Mouse (Mus musculus) liver, embryonic 14.5 days (tissue): ENCODE measurements around the gene Washc4. TPM values are rescaled to one million over a fixed set of nuclear protein-coding genes. Genes with fewer than 3 reads are reported as not detected.

Experiments used
- ATAC-seq: fragments of 200-750 bp; cut with Nextera tagmentation; 2 replicates; pipeline ENCODE4 v1.8.0; 2017; ENCODE audit warnings: moderate number of reproducible peaks, mild to moderate bottlenecking, moderate library complexity; ENCODE audit not compliant: insufficient read depth
- DNase-seq, 3 experiments: peaks; one replicate each; pipeline ENCODE4 v3.0.0-alpha.2; 2012 to 2013; ENCODE audit warnings: low read depth in 3 of 3, low spot score in 3 of 3
- H3K27ac ChIP-seq: fragments of 300-500 bp; sonication (generic); 2 replicates; pipeline ENCODE4 v1.5.1; 2014; ENCODE audit warnings: moderate library complexity, mild to moderate bottlenecking, control low read depth, inconsistent platforms
- H3K27me3 ChIP-seq: fragments of 300-500 bp; sonication (generic); 2 replicates; pipeline ENCODE4 v1.6.1; 2014; ENCODE audit warnings: mild to moderate bottlenecking, low read length, moderate library complexity; ENCODE audit not compliant: control insufficient read depth, insufficient read depth
- H3K36me3 ChIP-seq: fragments of 300-500 bp; sonication (generic); replicated peaks from 2 replicates; pipeline ENCODE4 v1.6.1; 2014; ENCODE audit warnings: low read depth; ENCODE audit not compliant: control insufficient read depth, insufficient read depth
- H3K4me1 ChIP-seq, 2 experiments: fragments of 200-500 bp in 1 of 2; fragments of 300-500 bp in 1 of 2; sonication (generic) in 1 of 2; replicated peaks; 2 replicates each; pipeline ENCODE4 v1.6.1; 2012 to 2014; ENCODE audit warnings: antibody characterized with exemption in 1 of 2, inconsistent platforms in 1 of 2, low read length in 1 of 2; ENCODE audit not compliant: control insufficient read depth in 2 of 2, insufficient read depth in 2 of 2
- H3K4me2 ChIP-seq: fragments of 300-500 bp; sonication (generic); 2 replicates; pipeline ENCODE4 v1.6.1; 2014; ENCODE audit warnings: low read depth, mild to moderate bottlenecking, control low read depth, moderate library complexity
- H3K4me3 ChIP-seq, 2 experiments: fragments of 200-500 bp in 1 of 2; fragments of 300-500 bp in 1 of 2; sonication (generic) in 1 of 2; 2 replicates each; pipeline ENCODE4 v1.5.1; 2012 to 2014; ENCODE audit warnings: low read depth in 2 of 2, low read length in 2 of 2, mild to moderate bottlenecking in 2 of 2, control low read depth in 1 of 2, inconsistent platforms in 1 of 2, moderate library complexity in 1 of 2; ENCODE audit not compliant: insufficient read depth in 1 of 2
- H3K9ac ChIP-seq: fragments of 300-500 bp; sonication (generic); replicated peaks from 2 replicates; pipeline ENCODE4 v1.6.1; 2014; ENCODE audit warnings: mild to moderate bottlenecking, control low read depth, moderate library complexity
- H3K9me3 ChIP-seq: fragments of 300-500 bp; sonication (generic); 2 replicates; pipeline ENCODE4 v1.6.1; 2016; ENCODE audit warnings: low read length, mixed read lengths; ENCODE audit not compliant: control insufficient read depth
- CTCF ChIP-seq: IDR thresholded peaks from 2 replicates; pipeline ENCODE4 v1.5.1; 2016; ENCODE audit warnings: antibody characterized with exemption, low read depth, control low read depth
- EP300 ChIP-seq: IDR thresholded peaks from 2 replicates; pipeline ENCODE4 v1.6.1; 2016; ENCODE audit warnings: antibody characterized with exemption, low read depth
- WGBS: fragments of 180-500 bp; shearing (Covaris S2); extraction: QIAGEN DNeasy Blood & Tissue Kit; methylation state at CpG from one replicate; pipeline ENCODE4 v1.1.7; 2014; ENCODE audit not compliant: insufficient replicate concordance; 5-methylcytosine and 5-hydroxymethylcytosine counted together
- polyA plus RNA-seq, 2 experiments: library from polyadenylated mRNA; depleted of rRNA in 1 of 2; stranded (reverse) in 1 of 2; unstranded in 1 of 2; fragments of >200 nt; fragmentation: Nextera tagmentation in 1 of 2; extraction: Ambion mirVana in 1 of 2; gene quantifications; 2 replicates each; pipeline versions ENCODE4 v1.2.1 to v1.2.3; 2012 to 2014

Washc4 gene
- polyA plus RNA-seq, 2 experiments: 2.7 to 9.6 TPM

DNA sequence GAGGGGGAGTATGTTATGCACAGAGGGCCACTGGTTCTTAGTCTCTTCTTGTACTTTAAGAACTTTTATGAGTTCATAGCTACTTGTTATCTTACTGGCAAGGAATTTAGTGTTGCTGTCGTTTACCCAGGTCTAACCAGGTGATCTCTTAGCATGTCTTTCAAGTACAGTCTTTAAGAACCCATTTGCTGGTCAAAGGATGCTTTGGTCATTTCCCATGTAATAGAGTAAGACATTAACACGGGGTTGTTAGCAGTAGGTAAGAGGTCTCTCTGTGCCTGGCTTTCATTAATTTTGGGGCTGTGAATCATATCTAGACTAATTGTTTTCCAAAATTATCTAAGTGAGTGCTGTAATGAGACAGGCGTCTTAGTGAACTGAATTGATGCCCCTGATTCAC is 1.8 kb downstream of the Washc4 start:
- no peaks in the 10 kb centered on the region for H3K27me3 ChIP-seq
- DNase-seq: no peak
- H3K36me3 ChIP-seq: peaks cover 3% of the 10 kb centered on the region
- no peak for ATAC-seq
- no peak for TF ChIP-seq CTCF
- no peak for TF ChIP-seq EP300
- 62% methylated on average over 3 of the region's 3 CpGs for WGBS
- no peak overlapping the region; the same call in 1 of the 2 replicates for H3K9ac ChIP-seq
- no peaks in the 10 kb centered on the region for H3K9me3 ChIP-seq
- peak overlapping the region; percentile 73 for H3K4me2 ChIP-seq
- no peak overlapping the region for H3K4me3 ChIP-seq
- H3K4me1 ChIP-seq: peaks cover 2% of the 10 kb centered on the region in 2 experiments; a peak in 1 of 4 replicates
- no peak overlapping the region for H3K27ac ChIP-seq

DNA sequence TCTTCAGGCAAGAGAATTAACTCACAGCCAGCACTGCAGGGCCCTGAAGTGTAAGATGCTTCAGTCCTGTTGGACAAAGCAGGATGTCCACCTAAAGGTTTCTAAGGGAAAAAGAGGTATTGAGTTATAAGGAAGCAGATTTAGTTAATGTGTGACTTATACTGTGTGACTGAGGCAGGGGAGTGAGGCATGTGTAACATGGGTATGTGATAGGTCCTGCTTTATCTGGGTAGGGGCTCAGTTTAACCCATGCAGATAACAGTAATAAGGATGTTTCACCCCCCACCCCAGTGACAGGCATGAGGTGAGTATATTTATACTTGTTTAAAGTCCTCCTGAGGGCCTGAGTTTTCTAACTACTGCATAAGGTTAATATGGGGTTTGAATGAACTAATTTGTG is 19.5 kb downstream of the Washc4 start:
- H3K36me3 ChIP-seq: peaks cover 5% of the 10 kb centered on the region
- TF ChIP-seq EP300: no peak
- TF ChIP-seq CTCF: no peak
- ATAC-seq: no peak
- H3K27ac ChIP-seq: no peak overlapping the region
- no peak for DNase-seq
- H3K4me3 ChIP-seq: no peak overlapping the region
- H3K4me1 ChIP-seq: no peaks in the 10 kb centered on the region
- H3K9me3 ChIP-seq: no peaks in the 10 kb centered on the region
- H3K9ac ChIP-seq: no peak overlapping the region
- no peaks in the 10 kb centered on the region for H3K27me3 ChIP-seq
- no peak overlapping the region for H3K4me2 ChIP-seq

DNA sequence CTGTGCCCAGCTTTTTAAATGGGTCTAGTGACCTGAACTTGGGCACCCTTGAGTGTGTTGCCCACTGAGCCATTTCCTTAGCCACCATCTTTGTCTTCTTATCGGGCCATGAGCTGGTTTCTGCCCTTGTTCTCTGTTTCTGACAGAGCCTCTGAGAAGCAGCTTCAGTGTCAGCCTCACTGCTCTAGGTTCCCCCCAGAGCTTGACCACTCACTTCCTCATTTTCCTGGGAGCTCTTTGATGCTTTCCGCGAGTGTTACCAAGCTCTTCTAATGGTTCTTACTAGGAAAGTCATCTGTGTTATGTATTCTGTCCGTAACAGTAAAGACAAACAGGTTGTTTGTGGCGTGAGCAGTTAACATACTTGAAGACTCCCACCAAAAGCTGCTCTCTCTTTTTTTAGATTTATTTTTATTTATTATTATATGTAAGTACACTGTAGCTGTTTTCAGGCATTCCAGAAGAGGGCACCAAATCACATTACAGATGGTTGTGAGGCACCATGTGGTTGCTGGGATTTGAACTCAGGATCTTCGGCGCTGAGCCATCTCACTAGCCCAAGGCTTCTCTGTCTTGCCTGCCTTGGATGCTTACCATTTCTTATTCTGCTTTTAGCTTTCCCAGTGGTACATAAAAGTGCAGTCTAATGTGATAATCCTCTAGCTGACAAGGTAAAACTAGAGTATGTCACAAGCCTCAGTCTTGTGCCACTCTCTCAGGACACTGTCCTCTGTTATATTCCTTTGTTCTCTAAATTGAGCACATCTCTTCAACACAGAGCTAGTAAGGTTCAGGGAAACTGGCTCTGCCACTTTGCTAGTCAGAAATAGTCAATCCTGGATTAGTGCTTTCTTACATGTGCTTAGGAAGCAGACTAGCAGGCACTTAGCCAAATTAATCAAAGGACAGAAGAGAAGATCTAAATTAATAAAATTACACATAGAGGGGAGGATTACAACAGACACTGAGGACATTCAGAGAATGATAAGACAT is 22.2 kb downstream of the Washc4 start:
- H3K4me3 ChIP-seq: no peak overlapping the region
- no peak overlapping the region for H3K4me2 ChIP-seq
- TF ChIP-seq CTCF: no peak
- TF ChIP-seq EP300: no peak
- H3K9ac ChIP-seq: no peak overlapping the region
- no peaks in the 10 kb centered on the region for H3K4me1 ChIP-seq
- H3K36me3 ChIP-seq: no peaks in the 10 kb centered on the region; the same call in none of the 2 replicates
- no peaks in the 10 kb centered on the region for H3K27me3 ChIP-seq
- 64% methylated on average over 7 of the region's 7 CpGs for WGBS
- DNase-seq: no peak
- ATAC-seq: no peak
- no peak overlapping the region for H3K27ac ChIP-seq
- no peaks in the 10 kb centered on the region for H3K9me3 ChIP-seq

DNA sequence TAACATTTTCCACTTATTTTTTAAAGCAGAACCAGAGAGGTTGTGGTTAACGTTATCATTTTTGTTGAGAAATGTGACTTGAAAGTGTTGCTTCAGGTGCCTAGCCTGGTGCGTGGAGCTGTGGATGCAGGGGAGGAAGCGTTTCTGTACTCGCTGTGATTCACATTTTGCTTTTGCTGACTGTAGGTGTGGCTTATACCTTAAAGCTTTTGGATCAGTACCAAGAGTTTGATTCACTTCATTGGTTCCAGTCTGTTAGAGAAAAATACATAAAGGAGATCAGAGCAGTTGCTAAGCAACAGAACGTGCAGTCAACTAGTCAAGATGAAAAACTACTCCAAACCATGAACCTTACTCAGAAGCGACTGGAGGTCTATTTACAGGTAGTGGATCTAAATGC is 47.2 kb downstream of the Washc4 start:
- no peaks in the 10 kb centered on the region for H3K4me1 ChIP-seq
- TF ChIP-seq CTCF (no peak), EP300 (no peak)
- H3K27ac ChIP-seq: no peak overlapping the region
- no peak for ATAC-seq
- H3K36me3 ChIP-seq: peaks cover 32% of the 10 kb centered on the region
- DNase-seq: no peak
- 78% methylated on average over 6 of the region's 6 CpGs for WGBS
- H3K4me2 ChIP-seq: no peak overlapping the region
- no peaks in the 10 kb centered on the region for H3K27me3 ChIP-seq
- H3K9me3 ChIP-seq: no peaks in the 10 kb centered on the region
- no peak overlapping the region for H3K4me3 ChIP-seq
- H3K9ac ChIP-seq: no peak overlapping the region

DNA sequence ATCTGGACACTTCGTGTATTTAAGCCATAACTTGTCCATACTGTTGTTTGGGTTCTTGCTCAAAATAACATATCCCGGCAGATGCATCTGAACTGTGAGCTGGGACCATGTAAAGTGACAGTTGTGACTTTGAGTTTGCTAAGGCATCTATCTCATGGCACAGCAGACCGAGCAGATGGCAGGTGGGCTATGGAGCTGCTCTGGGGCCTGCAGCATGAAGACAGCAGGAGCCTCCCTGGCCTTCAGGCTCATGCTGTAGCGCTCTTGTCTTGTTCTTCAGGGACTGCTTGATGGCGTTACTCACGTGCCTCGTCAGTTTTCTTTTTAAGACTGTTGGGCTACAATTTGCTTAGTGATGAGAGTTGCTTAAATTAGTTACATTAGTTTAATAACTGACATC is 49.1 kb downstream of the Washc4 start:
- H3K27me3 ChIP-seq: no peaks in the 10 kb centered on the region
- peaks cover 27% of the 10 kb centered on the region for H3K36me3 ChIP-seq
- no peak overlapping the region for H3K27ac ChIP-seq
- no peak for ATAC-seq
- no peaks in the 10 kb centered on the region for H3K9me3 ChIP-seq
- no peaks in the 10 kb centered on the region for H3K4me1 ChIP-seq
- no peak overlapping the region for H3K9ac ChIP-seq
- TF ChIP-seq CTCF: no peak
- TF ChIP-seq EP300: no peak
- 82% methylated on average over 7 of the region's 7 CpGs for WGBS
- no peak for DNase-seq
- no peak overlapping the region for H3K4me3 ChIP-seq
- H3K4me2 ChIP-seq: no peak overlapping the region
